8 mouse cellular contexts compared by ENCODE assay signal in the genomic region with DNA sequence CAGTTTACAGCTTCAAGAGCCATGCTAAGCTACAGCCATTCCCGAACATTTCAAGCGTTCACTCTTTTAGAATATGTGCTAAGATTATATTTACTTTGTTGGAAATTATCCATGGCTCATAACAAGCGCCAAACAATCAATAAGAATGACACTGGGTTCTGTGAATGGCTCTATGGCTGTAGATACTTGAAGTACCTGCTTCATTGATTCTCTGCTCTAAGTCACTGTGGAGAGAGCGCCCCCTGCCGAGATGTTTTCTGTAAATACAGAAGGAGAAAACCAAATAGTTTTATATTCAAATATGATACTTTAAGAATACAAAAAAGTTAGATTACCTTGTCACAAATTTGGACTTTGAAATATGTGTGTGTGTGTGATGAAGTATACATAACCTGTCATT.
DNase-seq lines count a peak whose midpoint lies in the region; ATAC-seq lines count a peak whose summit lies in the region.

No protein-coding gene starts in this region.

- no peaks in the 10 kb centered on the region for H3K9me3 ChIP-seq in heart, embryonic 12.5 days (replicated peaks)
- H3K9me3 ChIP-seq in neural tube, embryonic 13.5 days, result no peaks in the 10 kb centered on the region

- DNase-seq in heart, postnatal 14 days, result peak; percentile 34 to 51
- peak; percentile 15 for DNase-seq in urinary bladder, postnatal 25 days (ENCODE audit: low spot score)
- no peak for DNase-seq in urinary bladder, postnatal 4 days (ENCODE audit: low spot score in 2 of 2)
- peak; percentile 58 for DNase-seq in embryo, embryonic 10 days (ENCODE audit: low spot score)
- DNase-seq in layer of hippocampus, adult 9-10 months (ENCODE audit: low spot score), result peak; percentile 68
- no peak for DNase-seq in urinary bladder, adult 2 months (ENCODE audit: low spot score)

- no peaks in the 10 kb centered on the region for H3K27me3 ChIP-seq in heart, embryonic 12.5 days (replicated peaks)
- H3K27me3 ChIP-seq in neural tube, embryonic 13.5 days, result no peaks in the 10 kb centered on the region

- intact Hi-C loops in heart, postnatal 14 days (cut with DNase I), result loop anchor here (2.0 kb wide), 1 partner anchor 81 kb away; no protein-coding TSS in a partner anchor

- no peak overlapping the region for H3K4me3 ChIP-seq in heart, embryonic 12.5 days
- H3K4me3 ChIP-seq in neural tube, embryonic 13.5 days, result no peak overlapping the region

- H3K4me1 ChIP-seq in heart, embryonic 12.5 days (replicated peaks), result no peaks in the 10 kb centered on the region
- H3K4me1 ChIP-seq in neural tube, embryonic 13.5 days (replicated peaks), result no peaks in the 10 kb centered on the region

- H3K27ac ChIP-seq in heart, embryonic 12.5 days (ENCODE audit: poor library complexity, severe bottlenecking), result no peak overlapping the region
- H3K27ac ChIP-seq in neural tube, embryonic 13.5 days (replicated peaks), result no peak overlapping the region

- no peak overlapping the region for H3K9ac ChIP-seq in heart, embryonic 12.5 days
- H3K9ac ChIP-seq in neural tube, embryonic 13.5 days, result no peak overlapping the region

- H3K4me2 ChIP-seq in heart, embryonic 12.5 days, result no peak overlapping the region
- no peak overlapping the region for H3K4me2 ChIP-seq in neural tube, embryonic 13.5 days

- ATAC-seq in heart, embryonic 12.5 days (ENCODE audit: insufficient number of reproducible peaks, low FRiP score), result no peak
- ATAC-seq in neural tube, embryonic 13.5 days (ENCODE audit: low read depth), result 0 out of 2 replicates have a peak, but pooled peaks have one; percentile 27

- 42% methylated on average over 5 of the region's 5 CpGs for WGBS in heart, embryonic 12.5 days
- WGBS in neural tube, embryonic 13.5 days, result 37% methylated on average over 5 of the region's 5 CpGs

- no peaks in the 10 kb centered on the region for H3K36me3 ChIP-seq in heart, embryonic 12.5 days
- H3K36me3 ChIP-seq in neural tube, embryonic 13.5 days, result no peaks in the 10 kb centered on the region

Comparison
In these comparisons a context has a peak if more than half of its experiments do, and no peak if none do; other contexts are left out.
1. DNase-seq: peak in heart, postnatal 14 days (2 of 2), urinary bladder, postnatal 25 days (single experiment), embryo, embryonic 10 days (single experiment) and layer of hippocampus, adult 9-10 months (single experiment); none in urinary bladder, postnatal 4 days (0 of 2) and urinary bladder, adult 2 months (single experiment).